Mouse (Mus musculus): ENCODE results near the gene Smad3.

Gene Smad3

DNA sequence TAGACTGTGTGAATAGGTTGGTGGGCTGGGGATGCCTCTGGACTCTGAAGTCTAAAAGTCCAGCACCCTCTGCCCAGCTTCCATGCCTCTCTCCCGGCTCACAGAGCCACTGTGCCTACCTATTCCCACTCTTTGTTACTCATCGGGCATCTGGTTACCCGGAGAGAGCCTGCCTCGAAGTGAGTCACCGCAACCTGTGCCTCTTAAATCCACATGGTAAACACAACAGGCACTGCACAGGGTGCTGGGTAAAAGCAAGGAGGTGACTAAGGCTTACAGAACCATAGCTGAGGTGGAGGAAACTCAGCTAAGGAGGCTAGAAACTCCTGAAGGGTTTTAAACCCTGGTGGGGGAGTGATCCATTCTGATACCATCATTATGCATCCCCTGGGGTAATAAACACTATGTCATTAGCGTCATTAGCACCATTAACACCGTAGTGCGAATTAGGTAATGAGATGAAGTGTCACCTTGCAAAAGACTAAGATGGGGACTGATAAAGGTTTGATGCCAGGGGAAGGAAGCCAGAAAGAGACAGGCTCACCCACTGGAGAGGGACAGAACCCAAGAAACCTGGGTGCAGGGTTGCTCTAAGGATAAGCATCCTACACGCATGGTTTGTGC is 38.9 kb downstream of the Smad3 start:
- no peak for DNase-seq

DNA sequence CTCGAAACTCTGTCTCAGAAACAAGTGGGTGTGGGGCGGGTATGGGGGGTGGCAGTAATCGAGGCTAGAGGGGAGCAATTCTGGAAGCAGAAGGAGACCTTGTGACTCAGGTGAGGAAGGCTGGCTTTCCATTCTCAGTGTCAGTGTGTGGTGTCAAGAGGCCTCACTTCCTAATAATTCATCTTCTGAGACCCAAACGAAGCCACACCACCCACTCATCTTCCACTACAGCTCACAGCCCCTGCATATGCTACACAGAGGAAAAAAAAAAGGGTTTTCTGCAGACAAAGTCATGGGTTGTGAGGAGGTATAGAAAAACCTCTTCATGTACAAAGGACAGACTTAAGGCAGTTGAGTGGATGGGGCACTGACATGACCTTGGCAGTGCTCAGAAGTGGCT is 39.6 kb downstream of the Smad3 start:
- DNase-seq: no peak

DNA sequence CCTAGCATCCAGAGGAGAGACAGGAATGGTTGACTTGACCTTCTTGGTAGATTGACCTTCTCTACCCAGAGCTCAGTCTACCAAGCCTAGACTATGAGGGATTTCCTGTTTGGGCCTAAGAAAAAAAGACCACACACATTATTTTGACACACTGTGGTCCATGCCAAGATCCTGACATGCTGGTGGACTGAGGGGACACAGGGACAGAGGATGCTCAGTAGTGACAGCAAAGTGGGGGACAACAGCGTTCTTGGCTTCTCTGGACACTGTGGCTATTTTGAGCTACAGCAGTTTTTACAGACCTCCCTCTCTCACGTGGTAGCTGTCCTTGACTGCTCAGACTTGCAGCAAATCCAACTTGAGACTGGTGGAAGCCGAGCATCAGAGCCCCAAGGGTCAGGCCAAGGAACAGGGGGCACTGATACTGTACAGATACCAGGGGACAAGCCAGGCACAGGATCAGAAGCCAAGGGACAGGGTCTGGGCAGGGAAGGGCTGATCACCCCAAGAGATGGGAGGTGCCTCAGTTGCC is 40.3 kb downstream of the Smad3 start:
- DNase-seq: no peak

DNA sequence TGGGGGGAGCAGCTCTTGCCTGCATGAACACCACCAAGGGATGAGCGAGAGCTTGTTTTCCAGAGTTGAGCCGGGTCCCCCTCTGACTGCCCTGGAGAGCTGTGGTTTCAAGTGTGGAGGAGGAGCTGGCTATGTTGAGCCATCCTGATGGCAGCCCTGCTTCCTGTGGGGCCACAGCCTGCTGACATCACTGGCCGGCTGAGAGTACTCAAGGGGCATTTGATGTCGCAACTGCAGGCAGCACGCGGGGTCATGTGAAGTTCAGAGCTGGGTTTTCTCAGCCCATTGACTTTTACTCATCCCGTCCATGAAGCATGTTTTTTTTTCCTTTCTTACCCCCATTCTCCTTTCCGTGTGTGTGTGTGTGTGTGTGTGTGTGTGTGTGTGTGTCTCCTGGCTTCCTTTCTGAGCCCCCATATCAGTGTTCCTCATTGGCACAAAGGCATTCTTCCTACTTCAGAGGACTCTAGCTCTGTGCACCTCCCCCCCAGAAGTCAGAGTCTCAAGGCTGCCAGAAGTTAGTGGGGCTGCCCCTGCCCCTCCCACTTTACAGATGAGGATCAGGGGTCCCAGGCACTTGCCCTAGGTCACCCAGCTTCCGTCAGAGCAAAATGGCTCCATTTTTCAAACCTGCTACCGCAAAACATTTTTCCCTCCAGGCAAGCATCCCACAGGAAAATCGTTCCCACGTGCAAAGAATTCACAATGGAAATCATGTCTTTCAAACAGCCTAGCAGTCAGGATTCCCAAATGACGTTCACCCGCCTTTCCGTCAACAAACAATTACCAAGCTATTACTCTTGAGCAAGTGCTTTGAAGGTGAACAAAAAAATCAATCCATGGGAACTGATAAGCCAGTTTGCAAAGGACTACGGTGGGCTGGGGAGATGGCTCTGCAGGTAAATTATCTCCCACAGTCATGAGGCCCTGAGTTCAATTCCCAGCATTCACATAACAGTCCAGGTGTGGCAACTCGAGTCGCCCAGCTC is 41.4 kb downstream of the Smad3 start:
- peak; percentile 67 for DNase-seq

GRCm38 (mm10) chr9:63714572-63714971 is 43.2 kb downstream of the Smad3 start:
- DNase-seq: no peak

GRCm38 (mm10) chr9:63712838-63713237 is 45.0 kb downstream of the Smad3 start:
- no peak for DNase-seq

GRCm38 (mm10) chr9:63711580-63712230 is 46.1 kb downstream of the Smad3 start:
- no peak for DNase-seq

DNA sequence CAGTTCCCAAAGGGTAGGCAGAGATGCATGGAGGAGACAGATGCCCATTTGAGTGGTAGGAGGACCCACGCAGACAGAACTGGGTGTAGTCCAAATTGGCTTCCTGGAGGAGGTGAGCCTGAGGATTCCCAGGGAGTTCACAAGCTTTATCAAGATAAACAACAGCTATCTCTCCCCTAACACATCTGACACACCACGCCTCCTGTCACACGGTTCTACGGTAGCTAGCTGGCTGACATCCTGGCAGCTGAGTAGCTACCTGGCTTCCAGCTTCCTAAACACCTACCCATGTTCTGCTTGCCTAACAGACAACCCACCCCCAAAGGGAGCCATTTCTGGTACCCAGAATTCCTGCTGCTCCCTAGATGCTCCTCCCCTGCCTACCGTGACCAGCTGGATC is 47.9 kb downstream of the Smad3 start:
- no peak for DNase-seq

DNA sequence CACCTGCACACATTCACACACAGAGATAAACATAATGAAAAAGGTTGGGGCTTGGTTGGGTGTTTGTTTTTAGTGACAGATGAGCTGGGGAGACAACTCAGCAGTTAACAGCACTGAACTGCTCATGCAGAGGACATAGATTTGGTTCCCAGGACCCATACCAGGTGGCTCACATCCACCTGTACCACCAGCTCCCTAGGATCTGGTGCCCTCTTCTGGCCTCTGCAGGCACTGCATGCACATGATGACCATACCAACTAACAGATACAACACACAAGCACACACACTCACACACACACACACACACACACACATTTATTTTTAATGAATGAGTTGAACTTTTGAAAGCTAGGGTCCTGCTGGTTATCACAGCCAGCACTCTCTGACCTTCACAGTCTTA is 48.5 kb downstream of the Smad3 start:
- DNase-seq: no peak

- DNase-seq: no peak
Measured at GRCm38 (mm10) chr9:63707816-63708588, 49.8 kb downstream of the Smad3 start.

DNA sequence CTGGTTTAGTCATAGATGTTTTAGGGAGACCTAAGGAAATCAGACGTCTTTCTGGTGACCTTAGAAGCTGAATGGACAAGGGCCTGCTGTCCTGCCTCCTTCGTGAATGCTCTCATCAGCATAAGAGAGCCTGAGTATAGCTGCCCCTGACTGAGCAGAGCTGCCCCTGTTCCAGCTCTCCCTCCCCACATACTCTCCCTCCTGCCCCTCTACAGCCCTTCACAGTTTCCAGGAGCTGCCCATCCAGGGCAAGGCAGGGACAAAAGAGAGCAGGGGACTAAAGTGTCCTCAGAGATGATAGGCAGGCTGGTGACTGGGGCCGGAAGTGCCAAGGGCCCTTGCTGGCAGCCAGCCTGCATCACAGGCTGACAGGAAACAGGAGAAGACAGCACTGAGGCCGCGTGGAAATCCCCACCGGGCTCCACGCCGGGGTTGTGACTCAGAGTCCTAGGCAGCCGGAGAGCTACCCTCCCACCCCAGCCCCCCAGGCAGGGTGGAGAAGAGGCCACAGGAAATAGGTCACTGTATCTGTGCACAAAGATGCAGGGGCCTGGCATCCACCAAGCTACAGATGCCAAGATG is 51.6 kb downstream of the Smad3 start:
- DNase-seq: peak; percentile 24

- DNase-seq: peak; percentile 31
Measured at GRCm38 (mm10) chr9:63704979-63705751, 52.6 kb downstream of the Smad3 start.

GRCm38 (mm10) chr9:63704131-63704530 is 53.7 kb downstream of the Smad3 start:
- no peak for DNase-seq

- DNase-seq: no peak
Measured at GRCm38 (mm10) chr9:63703236-63703785, 54.5 kb downstream of the Smad3 start.

DNA sequence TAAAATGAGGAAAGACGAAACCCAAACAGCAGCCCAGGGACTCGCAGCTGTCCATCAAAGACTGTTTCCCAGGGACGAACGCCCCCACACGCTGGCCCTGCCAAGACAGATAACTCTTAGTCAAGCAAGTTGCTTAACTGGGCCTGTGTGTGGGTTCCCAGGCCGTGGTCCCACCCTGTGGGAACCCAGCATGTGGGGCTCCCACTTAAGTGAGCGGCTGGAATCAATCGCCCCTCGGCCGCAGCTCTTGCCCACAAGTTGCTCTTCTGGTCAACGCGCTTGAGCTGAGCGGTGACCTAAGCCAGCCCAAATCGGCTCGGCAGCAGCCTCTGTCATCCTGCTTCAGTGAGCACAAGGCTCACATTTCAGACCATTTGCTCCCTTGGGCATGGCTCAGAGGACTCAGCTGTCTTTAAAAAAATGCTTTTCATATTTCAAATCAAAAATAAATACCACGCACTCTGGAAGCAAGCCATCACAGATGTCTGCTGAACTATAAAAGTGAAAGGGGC is 55.2 kb downstream of the Smad3 start:
- peak; percentile 29 for DNase-seq

DNA sequence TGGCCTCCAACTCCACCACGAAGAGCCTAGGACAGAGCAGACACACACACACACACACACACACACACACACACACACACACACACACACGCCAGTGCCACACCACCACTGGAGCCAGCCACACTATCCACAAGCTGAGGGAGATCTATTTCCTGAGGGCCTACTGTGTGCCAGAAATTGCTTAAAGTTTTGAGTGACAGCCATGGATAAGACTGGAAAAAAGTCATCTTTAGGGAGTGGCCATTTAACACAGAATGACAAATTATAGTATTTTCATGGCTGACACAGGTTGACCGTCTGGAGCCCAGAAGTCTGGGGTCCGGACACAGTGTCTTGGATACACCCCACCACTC is 55.9 kb downstream of the Smad3 start:
- DNase-seq: no peak

DNA sequence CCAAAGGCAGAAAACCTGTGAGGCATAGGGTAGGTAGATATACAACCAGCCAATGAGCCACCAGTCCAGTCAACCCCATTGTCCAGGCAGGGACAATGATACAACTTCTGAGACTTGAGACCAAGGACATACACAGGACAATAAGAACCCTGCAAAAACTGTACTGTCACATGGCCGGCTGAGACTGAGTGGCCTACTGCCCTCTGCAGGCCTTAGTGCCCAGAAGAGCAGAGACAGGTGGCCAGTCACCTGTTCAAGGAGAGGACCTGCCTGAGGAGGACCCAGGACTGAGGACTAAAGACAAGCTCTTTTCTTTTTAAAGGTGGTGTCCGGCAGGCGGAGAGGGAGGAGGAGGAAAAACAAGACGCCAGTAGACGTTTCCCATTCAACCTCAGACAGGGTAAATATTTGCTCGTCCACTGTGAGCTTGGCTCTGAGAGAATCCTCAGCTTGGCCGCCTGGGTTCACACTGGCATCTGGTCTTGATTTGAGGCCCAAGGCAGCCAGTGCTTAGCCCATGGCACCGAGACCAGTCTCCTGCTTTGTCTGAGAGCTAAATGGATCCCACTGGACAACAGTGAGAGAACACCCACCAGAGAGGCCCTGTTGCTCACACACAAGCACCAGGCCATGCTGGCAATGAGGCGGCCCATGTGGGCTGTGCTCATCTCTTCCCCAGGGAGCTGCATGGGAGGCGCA is 56.4 kb downstream of the Smad3 start:
- no peak for DNase-seq

DNA sequence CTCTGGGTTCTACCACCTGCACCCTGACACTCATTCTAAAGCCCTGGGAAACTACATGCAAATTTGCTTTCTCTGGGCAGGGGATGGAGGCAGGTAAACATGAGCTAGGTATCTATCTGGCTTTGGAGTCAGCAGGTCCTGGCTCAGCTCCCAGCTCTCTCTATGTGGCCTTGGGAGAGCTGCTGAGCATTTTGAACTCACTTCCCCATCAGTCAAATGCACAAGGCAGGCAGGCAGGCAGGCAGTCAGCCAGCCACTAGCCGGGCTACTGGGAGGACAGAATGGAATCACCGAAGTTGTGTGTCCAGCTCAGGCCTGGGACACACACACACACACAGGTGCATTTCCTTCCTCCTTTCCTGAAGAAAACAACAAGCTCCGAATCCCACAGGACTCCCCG is 58.6 kb downstream of the Smad3 start:
- DNase-seq: no peak

DNA sequence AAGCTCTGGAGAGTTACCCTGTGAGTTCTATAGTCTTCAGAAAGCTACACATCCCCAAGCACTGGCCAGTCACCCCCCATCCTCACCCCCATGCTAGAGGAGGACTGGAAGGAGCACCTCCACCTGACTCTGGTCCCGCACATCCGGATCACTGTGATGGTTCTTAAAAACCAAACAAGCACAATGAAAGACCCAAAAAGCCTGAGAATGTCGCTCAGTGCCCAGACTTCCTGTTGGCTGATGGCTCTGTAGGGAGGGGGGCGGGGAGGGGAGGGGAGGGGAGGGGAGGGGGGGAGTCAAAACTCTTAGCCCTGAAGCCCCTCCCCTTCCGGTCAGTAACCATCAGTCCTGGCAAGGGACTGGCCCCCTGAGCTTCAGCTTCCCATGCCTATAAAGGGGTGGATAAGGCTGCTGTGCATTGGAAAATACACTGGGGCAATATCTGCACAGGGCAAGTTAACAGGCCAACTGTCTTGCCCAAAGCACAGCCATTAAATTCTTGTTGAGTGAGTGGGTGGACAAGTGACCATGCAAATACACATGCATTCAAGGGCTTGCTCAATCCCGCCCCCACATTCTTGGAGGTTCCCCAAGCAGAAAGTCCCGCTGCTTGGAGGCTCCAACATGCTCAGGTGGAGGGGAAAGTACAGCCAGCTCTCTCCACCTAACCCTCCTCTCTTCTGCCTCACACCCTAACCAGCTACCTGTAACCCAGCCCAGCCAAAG is 59.3 kb downstream of the Smad3 start:
- no peak for DNase-seq

- peak; percentile 38 for DNase-seq
Measured at GRCm38 (mm10) chr9:63697606-63698005, 60.2 kb downstream of the Smad3 start.

All from liver (tissue).